Mouse (Mus musculus) left cerebral cortex, postnatal 25 days (tissue): ENCODE measurements around the gene Olfr1161. TPM values are rescaled to one million over a fixed set of nuclear protein-coding genes. Genes with fewer than 3 reads are reported as not detected.
"Not testable (repeated sequence)": the region's sequence is repeated elsewhere in the genome, so short reads cannot be mapped to it uniquely, and the experiment has no call there.

Experiments
- DNase-seq, 2 experiments: peaks; one replicate each; pipeline ENCODE4 v3.0.0; 2022; ENCODE audit warnings: low spot score in 2 of 2, mixed read lengths in 1 of 2
- intact Hi-C: fragments of 180-260 bp; cut with DNase I; formaldehyde crosslinking; loops from one replicate; pipeline ENCODE4 v1.15.1; 2025
- total RNA-seq, 2 experiments: library from RNA; stranded (reverse); gene quantifications; 2 replicates each; pipeline ENCODE4 v1.2.3; 2021

Gene Olfr1161
- total RNA-seq, result not detected

DNA sequence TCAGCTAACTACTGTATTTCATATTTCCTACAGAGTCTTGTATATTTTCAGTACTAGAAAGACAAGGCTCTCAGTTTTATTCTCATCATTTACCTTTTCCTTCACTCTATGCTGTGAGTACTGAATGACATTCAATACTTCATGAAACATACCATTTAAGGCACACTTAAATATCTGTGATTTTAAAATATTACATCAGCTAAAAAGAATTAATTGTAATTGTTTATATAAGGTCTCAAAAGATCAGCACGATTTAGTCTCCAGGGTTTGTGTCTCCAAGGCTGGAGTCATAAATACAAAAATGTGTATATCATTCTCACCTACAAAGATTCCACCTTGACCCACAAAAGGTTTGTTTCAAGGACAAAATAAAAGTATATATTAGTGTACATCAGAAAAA is at the start of gene Olfr1161:
TSS of gene Olfr1161 (plus strand) at position 301 of the 400 bp plus-strand sequence.
- intact Hi-C loops, DNase-seq: not testable (repeated sequence)

DNA sequence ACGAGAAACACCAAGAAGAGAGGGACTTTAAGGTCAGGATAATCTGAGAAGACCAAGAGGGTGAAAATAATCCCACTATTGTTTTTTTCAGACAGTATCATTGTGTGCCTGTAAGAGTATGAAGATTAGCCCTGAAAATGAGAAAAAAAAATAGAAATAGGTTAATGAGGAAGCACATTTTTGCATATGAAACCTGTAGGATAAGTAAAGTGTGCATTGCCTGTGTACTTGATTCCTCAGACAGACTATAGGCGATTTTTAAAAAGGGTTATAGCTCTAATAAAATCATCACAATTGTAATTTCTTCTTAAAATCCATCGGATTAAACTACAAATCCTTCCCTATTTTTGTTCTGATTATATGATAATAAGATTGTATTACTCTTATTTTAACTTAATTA is 48.0 kb upstream of the Olfr1161 start, which contains the start of gene Olfr74:
TSS of gene Olfr74 (minus strand) at position 101 of the 400 bp plus-strand sequence.
- intact Hi-C loops, result no loop called here
- DNase-seq, result no peak

DNA sequence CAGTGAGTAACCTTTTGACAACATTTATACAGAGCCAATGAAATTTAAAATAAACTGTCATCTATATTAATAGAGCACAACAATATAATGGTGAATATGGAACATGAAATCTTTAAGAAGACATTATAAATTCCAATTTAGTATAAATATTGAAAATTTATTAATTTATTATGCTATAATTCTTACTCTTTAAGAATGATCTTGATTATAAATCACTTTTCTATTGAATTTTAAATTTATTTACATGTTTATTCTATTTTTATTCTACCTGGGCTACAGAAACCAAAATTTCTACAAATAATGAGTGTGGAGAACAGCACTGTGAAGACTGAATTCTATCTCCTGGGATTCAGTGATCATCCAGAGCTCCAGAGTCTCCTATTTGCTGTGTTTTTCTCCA is 32.8 kb upstream of the Olfr1161 start, which contains the start of gene Olfr1158:
TSS of gene Olfr1158 (plus strand) at position 301 of the 400 bp plus-strand sequence.
- intact Hi-C loops, result no loop called here
- DNase-seq, result no peak

DNA sequence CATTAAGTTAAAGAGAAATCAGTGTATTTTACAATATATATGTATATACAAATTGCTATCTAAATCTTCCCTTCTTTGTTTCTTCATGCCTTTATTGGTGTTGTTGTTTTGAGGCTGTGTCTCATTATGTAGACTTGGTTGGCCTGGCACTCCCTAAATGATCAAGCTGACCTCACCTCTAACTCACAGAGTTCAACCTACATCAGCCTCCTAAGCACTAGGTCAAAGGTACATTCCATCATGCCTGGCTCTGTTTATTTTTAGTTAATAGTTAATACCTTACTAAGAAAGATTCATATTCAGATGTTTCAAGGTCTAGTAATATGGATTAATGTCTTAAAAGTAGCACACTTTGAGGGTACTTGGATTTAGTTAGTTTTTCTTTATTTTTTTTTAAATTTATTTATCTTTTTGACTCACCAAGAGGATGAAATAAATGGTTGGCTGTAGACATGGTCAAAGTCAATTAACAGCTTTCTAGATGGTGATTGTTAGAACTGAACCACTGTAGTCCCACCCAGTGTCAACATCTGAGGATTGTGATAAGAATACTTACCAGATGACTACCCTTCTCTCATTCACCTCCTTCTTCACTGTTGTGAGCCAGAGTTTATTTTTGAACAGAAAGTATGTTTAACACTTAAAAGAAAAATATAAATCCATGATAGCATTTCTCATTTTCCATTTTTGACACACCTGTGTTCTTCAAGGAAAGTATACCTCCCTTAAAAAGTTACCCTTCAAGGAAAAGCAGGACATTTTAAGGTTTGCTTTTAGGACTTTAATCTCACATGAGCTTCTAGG is 14.9 kb upstream of the Olfr1161 start, which contains the start of gene Olfr1160:
TSS of gene Olfr1160 (minus strand) at position 754 of the 804 bp plus-strand sequence.
- intact Hi-C loops, result no loop called here
- no peak for DNase-seq

DNA sequence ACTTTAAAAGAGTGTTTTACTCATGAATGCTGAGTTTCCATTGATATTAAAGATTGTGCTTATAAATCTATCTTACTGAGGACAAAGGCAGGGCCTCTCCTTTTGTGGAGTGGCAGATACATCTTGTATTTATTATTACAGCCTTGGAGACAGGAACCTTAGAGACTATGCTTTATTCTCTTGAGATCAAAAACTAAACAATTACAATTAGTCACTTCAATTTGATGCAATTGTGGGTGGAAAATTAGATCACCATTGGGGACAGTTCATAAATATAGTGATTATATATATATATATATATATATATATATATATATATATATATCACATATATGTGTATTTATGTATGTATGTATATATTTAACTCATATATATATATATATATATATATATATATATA is 15.0 kb downstream of the Olfr1161 start, which contains the start of gene Olfr73:
TSS of gene Olfr73 (minus strand) at position 101 of the 400 bp plus-strand sequence.
- intact Hi-C loops, result no loop called here
- DNase-seq, result no peak

DNA sequence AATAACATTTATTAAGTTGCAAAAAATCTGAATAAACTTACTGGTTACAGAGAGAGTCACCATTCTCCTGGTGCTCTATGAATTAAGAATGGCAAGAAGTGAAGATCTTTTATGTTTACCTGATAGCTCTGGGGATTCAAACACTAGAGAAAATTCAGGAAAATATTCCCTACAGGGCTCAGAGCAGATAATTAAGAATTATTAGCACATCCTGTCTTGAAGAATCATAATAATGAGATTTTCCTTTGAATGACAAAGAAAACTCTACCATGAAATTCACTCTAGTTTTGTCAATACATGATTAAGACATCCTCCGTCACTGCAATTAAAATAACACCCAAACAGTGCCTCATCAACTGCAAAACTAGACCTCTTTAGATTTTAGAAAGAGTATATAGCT is 28.5 kb downstream of the Olfr1161 start, which contains the start of gene Olfr1162:
TSS of gene Olfr1162 (minus strand) at position 101 of the 400 bp plus-strand sequence.
- intact Hi-C loops, result no loop called here
- no peak for DNase-seq

DNA sequence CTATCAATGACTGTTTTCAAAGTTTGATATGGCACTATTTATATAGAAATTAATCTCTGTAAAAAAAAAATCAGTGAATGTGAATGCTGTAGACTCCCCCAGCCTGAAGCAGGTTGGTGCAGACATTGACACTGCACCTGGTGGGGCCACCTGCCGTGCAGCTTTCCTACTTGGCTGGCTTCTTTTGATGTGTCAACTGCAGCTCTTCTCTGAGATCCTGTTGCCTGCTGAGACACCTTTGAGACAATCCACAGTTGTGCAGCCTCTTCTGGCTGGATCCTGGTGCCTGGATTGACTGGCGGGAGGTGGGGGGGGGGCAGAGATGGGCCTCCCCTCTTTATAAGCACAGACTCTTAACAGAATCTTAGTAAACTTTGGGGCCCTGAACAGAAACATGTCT is 41.0 kb downstream of the Olfr1161 start:
- intact Hi-C loops, result no loop called here
- no peak for DNase-seq

DNA sequence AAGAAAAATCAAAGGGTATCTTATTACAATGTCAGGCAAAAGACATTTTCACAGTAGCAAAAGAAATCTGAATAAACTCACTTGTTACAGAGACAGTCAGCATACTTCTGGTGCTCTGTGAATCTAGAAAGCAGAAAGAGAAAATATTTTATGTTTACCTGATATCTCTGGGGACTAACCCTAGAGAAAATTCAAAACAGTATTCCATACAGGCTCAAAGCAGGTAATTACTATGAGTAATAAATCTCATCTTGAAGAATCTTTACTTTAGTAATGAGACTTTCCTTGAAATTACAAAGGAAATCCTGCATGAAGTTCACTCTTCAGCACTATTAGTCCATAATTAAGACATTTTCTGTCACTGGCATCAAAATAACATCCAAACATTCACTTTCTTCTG is 49.2 kb downstream of the Olfr1161 start, which contains the start of gene Olfr1163:
TSS of gene Olfr1163 (minus strand) at position 101 of the 400 bp plus-strand sequence.
- intact Hi-C loops, result no loop called here
- DNase-seq, result no peak

Other genes starting within 250 kb of the Olfr1161 start
- not detected for gene Olfr152, start 243.3 kb upstream of the Olfr1161 start, total RNA-seq
- not detected for gene Olfr1143, start 222.2 kb upstream of the Olfr1161 start, total RNA-seq
- gene Olfr1145, start 213.0 kb upstream of the Olfr1161 start, total RNA-seq, result not detected
- gene Olfr1148, start 192.2 kb upstream of the Olfr1161 start, total RNA-seq, result not detected
- gene Olfr1150-ps1, start 178.8 kb upstream of the Olfr1161 start, total RNA-seq, result not detected
- not detected for gene Olfr1151, start 166.9 kb upstream of the Olfr1161 start, total RNA-seq
- gene Olfr1152, start 156.3 kb upstream of the Olfr1161 start, total RNA-seq, result not detected
- not detected for gene Olfr1153, start 127.8 kb upstream of the Olfr1161 start, total RNA-seq
- not detected for gene Olfr1154, start 117.6 kb upstream of the Olfr1161 start, total RNA-seq
- not detected for gene Olfr1155, start 77.6 kb upstream of the Olfr1161 start, total RNA-seq
- gene Olfr1156, start 69.7 kb upstream of the Olfr1161 start, total RNA-seq, result not detected
- gene Olfr1157, start 54.5 kb upstream of the Olfr1161 start, total RNA-seq, result not detected
- gene Olfr74, start 48.1 kb upstream of the Olfr1161 start, total RNA-seq, result not detected
- not detected for gene Olfr1158, start 32.7 kb upstream of the Olfr1161 start, total RNA-seq
- gene Olfr1160, start 14.5 kb upstream of the Olfr1161 start, total RNA-seq, result not detected
- gene Olfr73, start 14.9 kb downstream of the Olfr1161 start, total RNA-seq, result not detected
- not detected for gene Olfr1162, start 28.4 kb downstream of the Olfr1161 start, total RNA-seq
- gene Olfr1163, start 49.1 kb downstream of the Olfr1161 start, total RNA-seq, result not detected
- gene Olfr1164, start 71.2 kb downstream of the Olfr1161 start, total RNA-seq, result not detected
- gene Olfr1166, start 105.5 kb downstream of the Olfr1161 start, total RNA-seq, result not detected
- gene Olfr1167, start 132.4 kb downstream of the Olfr1161 start, total RNA-seq, result not detected
- not detected for gene Olfr1168, start 159.1 kb downstream of the Olfr1161 start, total RNA-seq
- gene Olfr1170, start 205.6 kb downstream of the Olfr1161 start, total RNA-seq, result not detected